ENCODE assay signal across 8 mouse cellular contexts in the genomic region with DNA sequence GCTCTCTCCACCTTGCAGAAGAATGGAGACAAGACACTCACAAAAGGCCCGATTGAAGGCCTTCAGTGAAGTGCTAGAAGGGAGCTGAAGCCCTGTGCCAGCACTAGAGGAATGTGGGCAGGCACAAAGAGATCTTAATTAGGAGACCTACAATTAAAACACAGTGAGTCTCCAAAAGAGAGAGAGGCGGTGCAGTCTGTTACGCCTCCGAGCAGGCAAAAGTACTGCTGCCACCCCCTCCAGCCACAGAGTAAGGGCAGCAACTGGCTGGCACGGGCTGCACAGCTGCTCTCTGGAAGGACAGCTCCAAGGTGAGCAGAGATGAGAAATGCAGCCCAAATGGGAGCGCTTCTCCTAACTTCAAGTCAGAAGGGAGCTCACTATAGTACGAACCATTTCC. TPM values are rescaled to one million over a fixed set of nuclear protein-coding genes. Genes with fewer than 3 reads are reported as not detected.
A peak's percentile ranks its signal among the peaks of the same experiment; 100 is the strongest.
DNase-seq lines count a peak whose midpoint lies in the region; ATAC-seq and TF ChIP-seq lines count a peak whose summit lies in the region.

No protein-coding gene starts in this region.

- no peak overlapping the region for H3K4me3 ChIP-seq in cerebellum, adult 2 months (replicated peaks; ENCODE audit: insufficient read depth, low read depth, low read length)
- H3K4me3 ChIP-seq in heart, embryonic 10.5 days, result no peak overlapping the region
- no peak overlapping the region for H3K4me3 ChIP-seq in midbrain, postnatal 0 days (ENCODE audit: low read depth, low read length)

- no peak overlapping the region for H3K9ac ChIP-seq in midbrain, postnatal 0 days (replicated peaks; ENCODE audit: low read length, poor library complexity, severe bottlenecking)

- no peak for TF ChIP-seq CTCF in cerebellum, adult 2 months (IDR thresholded peaks at IDR 0.05; ENCODE audit: borderline replicate concordance, insufficient read depth, low read depth, low read length)
- no peak for TF ChIP-seq CTCF in midbrain, postnatal 0 days (IDR thresholded peaks at IDR 0.05)

- no peak for ATAC-seq in midbrain, postnatal 0 days (ENCODE audit: low FRiP score)
- no peak for ATAC-seq in megakaryocyte progenitor cell, adult 5-6 weeks (replicated peaks; ENCODE audit: poor library complexity)

- DNase-seq in cerebellum, adult 2 months, result no peak
- DNase-seq in cerebellum, adult 9-11 months, result no peak
- peak; percentile 31 to 35 for DNase-seq in left cerebral cortex, postnatal 14 days (ENCODE audit: low spot score in 2 of 2)
- DNase-seq in left cerebral cortex, postnatal 10 days (ENCODE audit: extremely low spot score in 1 of 2, low spot score in 2 of 2), result no peak
- DNase-seq in heart, embryonic 10.5 days (ENCODE audit: low spot score), result no peak
- DNase-seq in midbrain, postnatal 0 days (ENCODE audit: low spot score), result no peak
- DNase-seq in c-Kit-positive CD71-positive TER-119-positive erythroid progenitor cells, embryonic 14.5 days (ENCODE audit: low spot score), result no peak

- intact Hi-C loops in left cerebral cortex, postnatal 14 days (cut with DNase I), result no loop called here
- intact Hi-C loops in left cerebral cortex, postnatal 10 days (cut with DNase I), result no loop called here

- no peaks in the 10 kb centered on the region; the same call in 1 of the 2 replicates for H3K36me3 ChIP-seq in heart, embryonic 10.5 days
- H3K36me3 ChIP-seq in midbrain, postnatal 0 days (ENCODE audit: insufficient read depth, low read length), result peaks cover 4% of the 10 kb centered on the region; the same call in 1 of the 2 replicates

- 15% methylated on average over 7 of the region's 7 CpGs for WGBS in cerebellum, adult 2 months
- 78% methylated on average over 7 of the region's 7 CpGs for WGBS in heart, embryonic 10.5 days
- WGBS in midbrain, postnatal 0 days, result 45% methylated on average over 7 of the region's 7 CpGs

- H3K27me3 ChIP-seq in cerebellum, adult 2 months (ENCODE audit: control insufficient read depth, insufficient read depth, low read length), result no peaks in the 10 kb centered on the region
- no peaks in the 10 kb centered on the region for H3K27me3 ChIP-seq in heart, embryonic 10.5 days (ENCODE audit: insufficient read depth, poor library complexity, severe bottlenecking)
- no peaks in the 10 kb centered on the region for H3K27me3 ChIP-seq in midbrain, postnatal 0 days (ENCODE audit: insufficient read depth, low read length)

- peaks cover 35% of the 10 kb centered on the region; the same call in 1 of the 2 replicates for H3K4me1 ChIP-seq in cerebellum, adult 2 months (ENCODE audit: control insufficient read depth, insufficient read depth, low read length)
- H3K4me1 ChIP-seq in heart, embryonic 10.5 days, result peaks cover 59% of the 10 kb centered on the region
- H3K4me1 ChIP-seq in midbrain, postnatal 0 days (ENCODE audit: insufficient read depth, low read length), result peaks cover 17% of the 10 kb centered on the region

- TF ChIP-seq POLR2A in cerebellum, adult 2 months (IDR thresholded peaks at IDR 0.05; ENCODE audit: borderline replicate concordance, insufficient read depth, low read length), result no peak

- H3K9me3 ChIP-seq in heart, embryonic 10.5 days, result no peaks in the 10 kb centered on the region
- H3K9me3 ChIP-seq in midbrain, postnatal 0 days (ENCODE audit: low read length), result no peaks in the 10 kb centered on the region

- H3K27ac ChIP-seq in cerebellum, adult 2 months (ENCODE audit: insufficient read depth, low read length), result 0 out of 2 replicates have a peak overlapping the region, but pooled peaks have one; percentile 11
- peak overlapping the region; percentile 36; the same call in 1 of the 2 replicates for H3K27ac ChIP-seq in heart, embryonic 10.5 days
- no peak overlapping the region for H3K27ac ChIP-seq in midbrain, postnatal 0 days (ENCODE audit: low read depth, low read length)

- peak overlapping the region; percentile 4; the same call in 1 of the 2 replicates for H3K4me2 ChIP-seq in midbrain, postnatal 0 days (ENCODE audit: low read depth, low read length, poor library complexity, severe bottlenecking)

RNA-seq across cellular contexts. Expression of a gene that starts 5.6 kb away (rescaled TPM):
- 31.3 and 39.0 TPM in 2 replicates for polyA plus RNA-seq in cerebellum, adult 2 months (2012; rRNA removed)
- 10 to 100 TPM; 44.2 to 54.4 TPM for total RNA-seq in left cerebral cortex, postnatal 14 days (2021)
- 10 to 100 TPM; 43.2 to 49.7 TPM for total RNA-seq in left cerebral cortex, postnatal 10 days (2021)
- polyA plus RNA-seq in heart, embryonic 10.5 days (2016; fragmentation: Nextera tagmentation; extraction: Ambion mirVana), result 7.4 and 10.5 TPM in 2 replicates
- 27.8 and 28.0 TPM in 2 replicates for total RNA-seq in midbrain, postnatal 0 days (2014; rRNA removed)
- polyA plus RNA-seq in midbrain, postnatal 0 days (2015; fragmentation: Nextera tagmentation; extraction: Ambion mirVana), result 14.0 and 20.0 TPM in 2 replicates
- total RNA-seq in megakaryocyte progenitor cell, adult 5-6 weeks (2015), result 49.6 and 61.0 TPM in 2 replicates
- 7.0 and 11.3 TPM in 2 replicates for total RNA-seq in megakaryocyte progenitor cell, adult 5-6 weeks (2017)

RNA-seq across cellular contexts. Expression of a gene that starts 45.1 kb away (rescaled TPM):
- 989 and 996 TPM in 2 replicates for polyA plus RNA-seq in cerebellum, adult 2 months (2012; rRNA removed)
- 100 to 1,000 TPM; 372 to 384 TPM for total RNA-seq in left cerebral cortex, postnatal 14 days (2021)
- 100 to 1,000 TPM; 377 to 378 TPM for total RNA-seq in left cerebral cortex, postnatal 10 days (2021)
- polyA plus RNA-seq in heart, embryonic 10.5 days (2016; fragmentation: Nextera tagmentation; extraction: Ambion mirVana), result 722 and 893 TPM in 2 replicates
- total RNA-seq in midbrain, postnatal 0 days (2014; rRNA removed), result 204 and 253 TPM in 2 replicates
- polyA plus RNA-seq in midbrain, postnatal 0 days (2015; fragmentation: Nextera tagmentation; extraction: Ambion mirVana), result 870 and 874 TPM in 2 replicates
- total RNA-seq in megakaryocyte progenitor cell, adult 5-6 weeks (2015), result 457 and 602 TPM in 2 replicates
- total RNA-seq in megakaryocyte progenitor cell, adult 5-6 weeks (2017), result 109 and 166 TPM in 2 replicates

Comparison
In these comparisons a context has a peak if more than half of its experiments do, and no peak if none do; other contexts are left out.
1. DNase-seq: peak in left cerebral cortex, postnatal 14 days (2 of 2); none in cerebellum, adult 2 months (0 of 2), cerebellum, adult 9-11 months (single experiment), left cerebral cortex, postnatal 10 days (0 of 2), heart, embryonic 10.5 days (single experiment), midbrain, postnatal 0 days (single experiment) and c-Kit-positive CD71-positive TER-119-positive erythroid progenitor cells, embryonic 14.5 days (single experiment).